ENCODE assay signal across 12 mouse cellular contexts in the genomic region with DNA sequence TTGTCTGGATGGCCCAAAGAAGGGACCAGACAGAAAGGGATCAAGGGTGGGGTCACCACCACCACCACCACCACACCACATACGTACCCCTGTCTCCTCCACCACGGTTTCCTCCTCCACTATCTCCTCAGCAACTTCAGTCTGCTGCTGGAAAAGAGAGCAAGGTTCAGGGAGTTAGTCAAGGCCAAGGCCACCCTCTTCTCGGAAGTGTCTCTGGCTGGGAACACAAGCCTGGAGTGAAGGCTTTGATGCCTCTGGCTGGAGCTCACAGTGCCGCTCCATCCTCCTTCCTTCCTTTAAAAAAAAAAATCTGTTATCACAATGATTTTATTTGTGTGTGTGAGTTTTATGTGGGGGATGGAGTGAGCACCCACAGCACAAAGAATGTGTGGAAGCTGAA. TPM values are rescaled to one million over a fixed set of nuclear protein-coding genes. Genes with fewer than 3 reads are reported as not detected.
DNase-seq lines count a peak whose midpoint lies in the region; ATAC-seq and TF ChIP-seq lines count a peak whose summit lies in the region.
"Had no signal": no experiment of that assay in that cellular context is flagged by ENCODE, and none has a peak within 500 bp of the region (broad histone marks: within the 10 kb centered on the region; RNA-seq: fewer than 3 reads in every experiment).

No protein-coding gene starts in this region.

- H3K4me2 ChIP-seq in heart, embryonic 15.5 days = no peak overlapping the region
- no peak overlapping the region for H3K4me2 ChIP-seq in limb, embryonic 15.5 days
- H3K4me2 ChIP-seq: liver, embryonic 13.5 days had no signal

- WGBS in heart, embryonic 15.5 days = 77% methylated on average over 4 of the region's 4 CpGs
- WGBS in limb, embryonic 15.5 days = 94% methylated on average over 4 of the region's 4 CpGs
- WGBS in limb, embryonic 10.5 days = 94% methylated on average over 4 of the region's 4 CpGs

- H3K27me3 ChIP-seq in heart, embryonic 15.5 days = no peaks in the 10 kb centered on the region
- no peaks in the 10 kb centered on the region for H3K27me3 ChIP-seq in limb, embryonic 15.5 days
- H3K27me3 ChIP-seq in limb, embryonic 10.5 days (ENCODE audit: low read depth, poor library complexity, severe bottlenecking) = no peaks in the 10 kb centered on the region
- no peaks in the 10 kb centered on the region for H3K27me3 ChIP-seq in testis, adult 2 months (ENCODE audit: control insufficient read depth, insufficient read depth, low read length)
- H3K27me3 ChIP-seq: liver, embryonic 13.5 days; Patski had no signal

- no peaks in the 10 kb centered on the region for H3K9me3 ChIP-seq in heart, embryonic 15.5 days (replicated peaks)
- no peaks in the 10 kb centered on the region for H3K9me3 ChIP-seq in limb, embryonic 15.5 days
- no peaks in the 10 kb centered on the region for H3K9me3 ChIP-seq in limb, embryonic 10.5 days (replicated peaks)
- H3K9me3 ChIP-seq: liver, embryonic 13.5 days had no signal

- DNase-seq in heart, postnatal 14 days = no peak
- DNase-seq in limb, embryonic 10.5 days (ENCODE audit: low spot score) = no peak
- DNase-seq in testis, postnatal 10 days (ENCODE audit: low spot score) = no peak
- DNase-seq: cerebellum, adult 2 months; liver, embryonic 13.5 days; right cerebral cortex, postnatal 4 days had no signal

- intact Hi-C loops in heart, postnatal 14 days (cut with DNase I) = no loop called here

- H3K4me3 ChIP-seq in heart, embryonic 15.5 days = no peak overlapping the region
- no peak overlapping the region for H3K4me3 ChIP-seq in limb, embryonic 15.5 days
- H3K4me3 ChIP-seq in limb, embryonic 10.5 days = no peak overlapping the region
- H3K4me3 ChIP-seq in testis, adult 2 months (ENCODE audit: control insufficient read depth, low read depth, low read length) = no peak overlapping the region
- H3K4me3 ChIP-seq: erythroblast, embryonic 14.5 days; liver, embryonic 13.5 days had no signal

- TF ChIP-seq POLR2A in testis, adult 2 months (IDR thresholded peaks at IDR 0.05; ENCODE audit: control insufficient read depth, low read depth, low read length) = no peak

- TF ChIP-seq CTCF in testis, adult 2 months (IDR thresholded peaks at IDR 0.05; ENCODE audit: control insufficient read depth, insufficient read depth, insufficient replicate concordance, low read depth, low read length) = no peak

- H3K9ac ChIP-seq in heart, embryonic 15.5 days = no peak overlapping the region
- H3K9ac ChIP-seq in limb, embryonic 15.5 days = no peak overlapping the region
- H3K9ac ChIP-seq: liver, embryonic 13.5 days had no signal

- peaks cover 78% of the 10 kb centered on the region for H3K36me3 ChIP-seq in heart, embryonic 15.5 days
- H3K36me3 ChIP-seq in limb, embryonic 15.5 days = peaks cover 89% of the 10 kb centered on the region
- H3K36me3 ChIP-seq in limb, embryonic 10.5 days = peaks cover 44% of the 10 kb centered on the region
- no peaks in the 10 kb centered on the region for H3K36me3 ChIP-seq in testis, adult 2 months (ENCODE audit: control insufficient read depth, insufficient read depth, low read length)

- H3K27ac ChIP-seq in heart, embryonic 15.5 days = peak overlapping the region; percentile 71
- peak overlapping the region; percentile 64; the same call in 1 of the 2 replicates for H3K27ac ChIP-seq in limb, embryonic 15.5 days
- H3K27ac ChIP-seq in limb, embryonic 10.5 days = no peak overlapping the region
- H3K27ac ChIP-seq in testis, adult 2 months (ENCODE audit: control insufficient read depth, insufficient read depth, low read depth, low read length) = peak overlapping the region; percentile 57; the same call in 1 of the 2 replicates

- peaks cover 20% of the 10 kb centered on the region for H3K4me1 ChIP-seq in heart, embryonic 15.5 days (replicated peaks)
- peaks cover 4% of the 10 kb centered on the region for H3K4me1 ChIP-seq in limb, embryonic 15.5 days
- no peaks in the 10 kb centered on the region for H3K4me1 ChIP-seq in limb, embryonic 10.5 days
- peaks cover 3% of the 10 kb centered on the region for H3K4me1 ChIP-seq in testis, adult 2 months (ENCODE audit: control insufficient read depth, insufficient read depth, low read length)
- H3K4me1 ChIP-seq: liver, embryonic 13.5 days had no signal

- ATAC-seq in heart, embryonic 15.5 days (replicated peaks; ENCODE audit: insufficient number of reproducible peaks, insufficient read depth, low FRiP score, low read depth) = no peak
- no peak for ATAC-seq in limb, embryonic 15.5 days (ENCODE audit: insufficient number of reproducible peaks, low FRiP score, low TSS enrichment, low read depth)
- no peak for ATAC-seq in granulocyte monocyte progenitor cell, adult 5-6 weeks (replicated peaks; ENCODE audit: poor library complexity, severe bottlenecking)
- ATAC-seq: Patski had no signal

RNA-seq across cellular contexts. Expression of a gene that starts 15.8 kb away (rescaled TPM):
- 1,914 and 2,149 TPM in 2 replicates for polyA plus RNA-seq in heart, embryonic 15.5 days (2015; fragmentation: Nextera tagmentation; extraction: Ambion mirVana)
- 1,000 to 10,000 TPM; 1,338 to 1,403 TPM for total RNA-seq in heart, postnatal 14 days (2021)
- 3,190 and 4,050 TPM in 2 replicates for polyA plus RNA-seq in limb, embryonic 15.5 days (2015; fragmentation: Nextera tagmentation; extraction: Ambion mirVana)
- 183 and 211 TPM in 2 replicates for polyA plus RNA-seq in limb, embryonic 10.5 days (2016; fragmentation: Nextera tagmentation; extraction: Ambion mirVana)
- 374 and 406 TPM in 2 replicates for polyA plus RNA-seq in testis, adult 2 months (2012; rRNA removed)
- not detected in 2 replicates for total RNA-seq in granulocyte monocyte progenitor cell, adult 5-6 weeks (2014; fragmentation: Nextera tagmentation)
- 0.31 TPM in 1 of 2 replicates, not detected in the other for total RNA-seq in granulocyte monocyte progenitor cell, adult 5-6 weeks (2017)

RNA-seq across cellular contexts. Expression of a gene that starts 53.9 kb away (rescaled TPM):
- polyA plus RNA-seq in heart, embryonic 15.5 days (2015; fragmentation: Nextera tagmentation; extraction: Ambion mirVana) = 252 and 260 TPM in 2 replicates
- 100 to 1,000 TPM; 138 to 146 TPM for total RNA-seq in heart, postnatal 14 days (2021)
- 448 and 491 TPM in 2 replicates for polyA plus RNA-seq in limb, embryonic 15.5 days (2015; fragmentation: Nextera tagmentation; extraction: Ambion mirVana)
- polyA plus RNA-seq in limb, embryonic 10.5 days (2016; fragmentation: Nextera tagmentation; extraction: Ambion mirVana) = 224 and 237 TPM in 2 replicates
- 142 and 164 TPM in 2 replicates for polyA plus RNA-seq in testis, adult 2 months (2012; rRNA removed)
- total RNA-seq in granulocyte monocyte progenitor cell, adult 5-6 weeks (2014; fragmentation: Nextera tagmentation) = 164 and 224 TPM in 2 replicates
- 52.8 and 89.1 TPM in 2 replicates for total RNA-seq in granulocyte monocyte progenitor cell, adult 5-6 weeks (2017)
